Mouse (Mus musculus): ENCODE measurements around the gene Pld3. TPM values are rescaled to one million over a fixed set of nuclear protein-coding genes. Genes with fewer than 3 reads are reported as not detected.
A peak's percentile ranks its signal among the peaks of the same experiment; 100 is the strongest.

Gene Pld3
- total RNA-seq, 1 experiment from 2014 or later, result 6.0 TPM

GRCm38 (mm10) chr7:27490543-27491329, 62.3 kb downstream of the Pld3 start:
- ATAC-seq (replicated peaks; ENCODE audit: low read depth, poor library complexity, severe bottlenecking), result peak; percentile 61

- ATAC-seq (replicated peaks; ENCODE audit: low read depth, poor library complexity, severe bottlenecking), result no peak
Observed at GRCm38 (mm10) chr7:27490227-27490542, 62.8 kb downstream of the Pld3 start.

GRCm38 (mm10) chr7:27489270-27489869, 63.6 kb downstream of the Pld3 start:
- ATAC-seq (replicated peaks; ENCODE audit: low read depth, poor library complexity, severe bottlenecking), result no peak

GRCm38 (mm10) chr7:27487740-27488268, 65.2 kb downstream of the Pld3 start:
- ATAC-seq (replicated peaks; ENCODE audit: low read depth, poor library complexity, severe bottlenecking), result no peak

- peak; percentile 72 for ATAC-seq (replicated peaks; ENCODE audit: low read depth, poor library complexity, severe bottlenecking)
Observed at GRCm38 (mm10) chr7:27486770-27487697, 66.0 kb downstream of the Pld3 start, which contains the start of gene Sertad1. Gene Sertad1, plus strand, starts transcription at chr7:27486910.

GRCm38 (mm10) chr7:27486102-27486769, 66.8 kb downstream of the Pld3 start:
- peak; percentile 19 for ATAC-seq (replicated peaks; ENCODE audit: low read depth, poor library complexity, severe bottlenecking)

GRCm38 (mm10) chr7:27483860-27484259, 69.2 kb downstream of the Pld3 start:
- ATAC-seq (replicated peaks; ENCODE audit: low read depth, poor library complexity, severe bottlenecking), result no peak

Other genes starting within 250 kb of the Pld3 start
- 0.44 TPM in 1 of 2 replicates, not detected in the other for gene Ltbp4, start 215.5 kb downstream of the Pld3 start, total RNA-seq (2017)
- gene Shkbp1, start 197.2 kb downstream of the Pld3 start, total RNA-seq (2017), result 18.4 and 25.8 TPM in 2 replicates
- gene Gm20479, start 195.8 kb downstream of the Pld3 start, total RNA-seq (2017), result 2.2 TPM in 1 of 2 replicates, not detected in the other
- gene Sptbn4, start 105.5 kb downstream of the Pld3 start, total RNA-seq (2017), result 0.34 TPM in 1 of 2 replicates, not detected in the other
- 78.0 and 98.4 TPM in 2 replicates for gene Blvrb, start 105.2 kb downstream of the Pld3 start, total RNA-seq (2017)
- gene Sertad3, start 79.5 kb downstream of the Pld3 start, total RNA-seq (2017), result 9.6 and 13.1 TPM in 2 replicates
- gene Sertad1, start 66.3 kb downstream of the Pld3 start, total RNA-seq (2017), result 11.5 and 14.0 TPM in 2 replicates
- 1.2 and 1.8 TPM in 2 replicates for gene Prx, start 53.9 kb downstream of the Pld3 start, total RNA-seq (2017)
- 1.1 TPM in 1 of 2 replicates, not detected in the other for gene Hipk4, start 30.0 kb downstream of the Pld3 start, total RNA-seq (2017)
- gene 2310022A10Rik, start within 50 bp of the Pld3 start, total RNA-seq (2017), result 15.0 and 18.0 TPM in 2 replicates
- gene Akt2, start 38.3 kb upstream of the Pld3 start, total RNA-seq (2017), result 43.7 and 49.5 TPM in 2 replicates
- 0.29 TPM in 1 of 2 replicates, not detected in the other for gene Ttc9b, start 100.7 kb upstream of the Pld3 start, total RNA-seq (2017)
- 1.8 and 3.3 TPM in 2 replicates for gene Map3k10, start 121.4 kb upstream of the Pld3 start, total RNA-seq (2017)
- gene Zfp607b, start 136.1 kb upstream of the Pld3 start, total RNA-seq (2017), result 0.63 and 0.73 TPM in 2 replicates
- 12.5 and 13.2 TPM in 2 replicates for gene Zfp60, start 178.2 kb upstream of the Pld3 start, total RNA-seq (2017)

All from common myeloid progenitor, adult 5-6 weeks (primary cell).